Mouse (Mus musculus) retina, postnatal 7 days (tissue): ENCODE measurements at regions not wholly inside any gene's neighbourhood (a gene's known extent, or its start where the extent isn't known, plus 50 kb on each side); places are given as distances from the start of the nearest gene placed in this dataset.

Experiments
- DNase-seq: peaks from one replicate; pipeline ENCODE4 v3.0.0-alpha.2; 2012; ENCODE audit warnings: low read depth, low spot score

- DNase-seq: no peak
Observed at GRCm38 (mm10) chr14:58817961-58818504, 324.7 kb downstream of the 1700129C05Rik start.

- DNase-seq: no peak
Observed at GRCm38 (mm10) chr14:58816540-58816876, 326.2 kb downstream of the 1700129C05Rik start.

GRCm38 (mm10) chr14:58815616-58816539 lies 326.8 kb downstream of the 1700129C05Rik start:
- no peak for DNase-seq

GRCm38 (mm10) chr14:58812585-58812984 lies 330.1 kb downstream of the 1700129C05Rik start:
- no peak for DNase-seq

GRCm38 (mm10) chr14:58801402-58801861 lies 341.3 kb downstream of the 1700129C05Rik start:
- DNase-seq: no peak

- DNase-seq: no peak
Observed at GRCm38 (mm10) chr14:58788190-58788945, 354.3 kb downstream of the 1700129C05Rik start.

GRCm38 (mm10) chr14:58787618-58788017 lies 355.1 kb downstream of the 1700129C05Rik start:
- no peak for DNase-seq

- peak; percentile 5 for DNase-seq
Observed at GRCm38 (mm10) chr14:58786791-58787491, 355.8 kb downstream of the 1700129C05Rik start.

GRCm38 (mm10) chr14:58783201-58783600 lies 359.5 kb downstream of the 1700129C05Rik start:
- DNase-seq: no peak

- no peak for DNase-seq
Observed at GRCm38 (mm10) chr14:58780306-58780705, 362.4 kb downstream of the 1700129C05Rik start.

GRCm38 (mm10) chr14:58778675-58779074 lies 364.0 kb downstream of the 1700129C05Rik start:
- no peak for DNase-seq

- DNase-seq: no peak
Observed at GRCm38 (mm10) chr14:58761291-58761690, 381.4 kb downstream of the 1700129C05Rik start.

- no peak for DNase-seq
Observed at GRCm38 (mm10) chr14:58759759-58760158, 382.9 kb downstream of the 1700129C05Rik start.

GRCm38 (mm10) chr14:58753781-58754180 lies 388.9 kb downstream of the 1700129C05Rik start:
- no peak for DNase-seq

GRCm38 (mm10) chr14:58753136-58753535 lies 389.6 kb downstream of the 1700129C05Rik start:
- DNase-seq: no peak

- DNase-seq: no peak
Observed at GRCm38 (mm10) chr14:58726418-58726817, 416.3 kb downstream of the 1700129C05Rik start.

- no peak for DNase-seq
Observed at GRCm38 (mm10) chr14:58714856-58715255, 427.8 kb downstream of the 1700129C05Rik start.

GRCm38 (mm10) chr14:58709861-58710260 lies 432.8 kb downstream of the 1700129C05Rik start:
- DNase-seq: no peak

GRCm38 (mm10) chr14:58709281-58709680 lies 433.4 kb downstream of the 1700129C05Rik start:
- DNase-seq: no peak

- peak; percentile 29 for DNase-seq
Observed at GRCm38 (mm10) chr14:58701765-58702164, 440.9 kb downstream of the 1700129C05Rik start.

GRCm38 (mm10) chr14:58691129-58691828 lies 451.4 kb downstream of the 1700129C05Rik start:
- DNase-seq: no peak
